Mouse (Mus musculus): ENCODE measurements around the gene Dnajc1. TPM values are rescaled to one million over a fixed set of nuclear protein-coding genes. Genes with fewer than 3 reads are reported as not detected.

Gene Dnajc1
- 14.0 and 14.5 TPM in 2 replicates for polyA plus RNA-seq (2012; ENCODE audit: insufficient read depth, insufficient read length, missing spikeins)

DNA sequence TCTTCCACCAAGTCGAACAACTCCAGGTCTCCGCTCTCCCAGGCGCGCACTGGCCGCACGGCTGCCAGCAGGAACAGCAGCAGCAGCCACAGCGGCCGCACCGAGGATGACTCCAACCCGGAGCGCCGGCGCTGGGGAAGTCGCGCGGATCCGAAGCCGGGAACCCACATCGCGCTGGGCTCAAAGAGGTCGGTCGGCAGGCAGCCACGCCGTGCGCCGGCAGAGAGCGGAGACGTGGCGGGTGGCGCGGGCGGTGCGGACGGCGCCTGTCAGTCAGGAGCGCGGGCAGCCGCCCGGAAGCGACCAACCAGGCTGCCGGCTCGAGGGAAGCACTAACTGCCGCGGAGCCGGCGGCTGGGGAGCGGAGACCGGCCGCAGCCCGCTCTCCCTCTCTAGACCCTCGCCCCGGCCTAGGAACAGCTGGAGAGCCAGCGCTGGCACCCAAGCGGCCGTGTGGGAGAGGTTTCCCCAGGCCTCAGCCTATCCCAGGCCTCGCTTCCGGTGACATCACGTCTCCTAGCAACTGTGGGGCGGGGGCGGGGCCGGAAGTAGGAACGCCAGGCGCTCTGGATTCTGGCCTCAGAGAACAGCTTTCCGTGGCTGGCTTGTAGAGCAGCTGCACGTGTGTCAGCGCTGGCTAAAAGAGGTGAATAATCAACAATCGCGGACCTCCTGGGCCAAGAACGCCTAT is at the start of gene Dnajc1:
Gene Dnajc1, minus strand, starts transcription at position 500 of the 691 bp plus-strand sequence.
- peaks cover 2% of the 10 kb centered on the region; the same call in 1 of the 2 replicates for H3K4me1 ChIP-seq (ENCODE audit: control insufficient read depth, insufficient read depth, insufficient read length, low read length)
- H3K27ac ChIP-seq (replicated peaks; ENCODE audit: low read depth, low read length): peak within 1 kb of the TSS; percentile 89

GRCm38 (mm10) chr2:18441871-18442270 is 49.2 kb upstream of the Dnajc1 start:
- H3K27ac ChIP-seq (replicated peaks; ENCODE audit: low read depth, low read length): no peak overlapping the region
- H3K4me1 ChIP-seq (ENCODE audit: control insufficient read depth, insufficient read depth, insufficient read length, low read length): no peaks in the 10 kb centered on the region
- no peak overlapping the region for H3K4me3 ChIP-seq (ENCODE audit: insufficient read depth, low read depth, low read length)

More for the DNA sequence above, at the start of gene Dnajc1:
- H3K4me3 ChIP-seq (ENCODE audit: insufficient read depth, low read depth, low read length): peak within 1 kb of the TSS; percentile 82

DNA sequence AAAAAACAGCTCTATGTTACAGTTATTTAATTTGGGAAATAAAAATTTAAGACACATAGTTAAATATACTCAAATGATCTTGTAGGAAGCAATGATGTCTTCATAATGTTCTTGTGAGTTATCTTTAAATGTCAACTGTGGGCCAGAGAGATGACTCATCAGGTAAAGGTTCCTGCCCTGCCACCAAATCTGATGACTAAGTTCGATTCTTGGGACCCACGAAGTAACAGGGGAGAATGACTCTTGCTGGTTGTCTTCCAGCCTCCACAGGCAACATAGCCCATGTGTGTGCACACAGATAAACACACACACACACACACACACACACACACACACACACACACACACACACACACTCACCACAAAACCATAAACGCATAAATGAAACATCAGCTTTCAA is 22.6 kb upstream of the Dnajc1 start:
- Histone ChIP-seq H3K27ac (replicated peaks; ENCODE audit: low read depth, low read length) (no peak overlapping the region), H3K4me1 (ENCODE audit: control insufficient read depth, insufficient read depth, insufficient read length, low read length) (no peaks in the 10 kb centered on the region), H3K4me3 (ENCODE audit: insufficient read depth, low read depth, low read length) (no peak overlapping the region)

DNA sequence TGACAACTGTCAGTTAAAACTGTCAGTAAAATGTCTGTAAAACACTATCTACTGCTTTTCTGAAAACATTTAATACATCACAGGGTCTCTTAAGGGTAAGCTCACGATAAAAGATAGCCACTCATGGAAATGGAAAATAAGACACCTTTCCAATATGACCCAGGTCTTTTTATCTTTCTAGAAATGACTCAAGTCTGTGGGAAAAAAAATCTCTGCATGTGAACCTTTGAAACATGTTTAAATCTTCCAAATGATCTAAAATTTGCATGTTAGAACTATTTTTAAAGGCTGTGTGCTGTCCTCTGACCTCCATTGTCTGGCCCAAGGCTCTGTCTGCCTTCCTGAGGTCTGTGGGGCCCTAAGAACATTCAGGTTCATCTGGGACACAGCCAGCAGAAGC is 11.0 kb upstream of the Dnajc1 start:
- Histone ChIP-seq H3K27ac (replicated peaks; ENCODE audit: low read depth, low read length) (no peak overlapping the region), H3K4me3 (ENCODE audit: insufficient read depth, low read depth, low read length) (no peak overlapping the region), H3K4me1 (ENCODE audit: control insufficient read depth, insufficient read depth, insufficient read length, low read length) (no peaks in the 10 kb centered on the region)

DNA sequence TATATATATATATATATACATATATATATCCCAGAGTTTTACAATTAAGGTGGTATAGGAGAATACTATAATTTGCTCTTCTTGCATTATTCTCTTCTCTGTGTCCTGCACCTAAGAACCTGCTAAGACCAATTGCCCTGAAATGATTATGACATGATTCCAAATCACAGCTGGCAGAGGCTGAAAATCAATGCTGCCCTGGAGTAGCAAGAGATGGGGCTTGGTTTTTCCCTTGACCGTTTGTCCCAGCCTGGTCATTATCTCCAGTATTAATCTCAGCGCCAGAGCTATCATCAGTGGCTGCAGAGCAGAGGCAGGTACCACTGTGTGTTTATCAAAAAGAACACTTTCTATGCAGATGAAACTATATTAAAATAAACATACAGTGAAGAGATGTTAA is 9.1 kb upstream of the Dnajc1 start:
- H3K4me1 ChIP-seq (ENCODE audit: control insufficient read depth, insufficient read depth, insufficient read length, low read length): no peaks in the 10 kb centered on the region
- no peak overlapping the region for H3K4me3 ChIP-seq (ENCODE audit: insufficient read depth, low read depth, low read length)
- no peak overlapping the region for H3K27ac ChIP-seq (replicated peaks; ENCODE audit: low read depth, low read length)

GRCm38 (mm10) chr2:18393022-18393519 is 441 bp upstream of the Dnajc1 start:
- Histone ChIP-seq H3K27ac (replicated peaks; ENCODE audit: low read depth, low read length) (no peak overlapping the region), H3K4me1 (ENCODE audit: control insufficient read depth, insufficient read depth, insufficient read length, low read length) (peaks cover 2% of the 10 kb centered on the region; the same call in 1 of the 2 replicates), H3K4me3 (ENCODE audit: insufficient read depth, low read depth, low read length) (peak overlapping the region; percentile 40)

- peak overlapping the region; percentile 89 for H3K27ac ChIP-seq (replicated peaks; ENCODE audit: low read depth, low read length)
Observed at GRCm38 (mm10) chr2:18391861-18392260, 769 bp downstream of the Dnajc1 start.

DNA sequence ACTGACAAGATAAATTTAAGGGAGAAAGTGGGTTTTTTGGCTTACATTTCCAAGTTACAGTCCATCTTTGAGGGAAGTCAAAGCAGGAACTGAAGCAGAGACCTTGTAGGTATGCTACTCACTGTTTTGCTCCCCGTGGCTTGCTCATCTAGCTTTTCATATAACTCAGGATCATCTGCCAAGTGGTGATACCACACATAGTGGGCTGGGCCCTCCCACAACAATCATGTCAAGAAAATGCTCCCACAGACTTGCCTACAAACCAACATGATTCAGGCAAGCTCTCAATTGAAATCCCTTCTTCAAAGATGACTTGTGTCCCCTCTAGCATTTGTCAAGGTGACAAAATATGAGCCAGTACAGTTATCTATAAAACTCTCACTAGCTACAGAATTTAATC is 3.0 kb downstream of the Dnajc1 start:
- peaks cover 2% of the 10 kb centered on the region; the same call in 1 of the 2 replicates for H3K4me1 ChIP-seq (ENCODE audit: control insufficient read depth, insufficient read depth, insufficient read length, low read length)
- H3K4me3 ChIP-seq (ENCODE audit: insufficient read depth, low read depth, low read length): no peak overlapping the region
- H3K27ac ChIP-seq (replicated peaks; ENCODE audit: low read depth, low read length): no peak overlapping the region

More at GRCm38 (mm10) chr2:18391861-18392260, 769 bp downstream of the Dnajc1 start:
- H3K4me3 ChIP-seq (ENCODE audit: insufficient read depth, low read depth, low read length): peak overlapping the region; percentile 82
- H3K4me1 ChIP-seq (ENCODE audit: control insufficient read depth, insufficient read depth, insufficient read length, low read length): peaks cover 2% of the 10 kb centered on the region; the same call in 1 of the 2 replicates

DNA sequence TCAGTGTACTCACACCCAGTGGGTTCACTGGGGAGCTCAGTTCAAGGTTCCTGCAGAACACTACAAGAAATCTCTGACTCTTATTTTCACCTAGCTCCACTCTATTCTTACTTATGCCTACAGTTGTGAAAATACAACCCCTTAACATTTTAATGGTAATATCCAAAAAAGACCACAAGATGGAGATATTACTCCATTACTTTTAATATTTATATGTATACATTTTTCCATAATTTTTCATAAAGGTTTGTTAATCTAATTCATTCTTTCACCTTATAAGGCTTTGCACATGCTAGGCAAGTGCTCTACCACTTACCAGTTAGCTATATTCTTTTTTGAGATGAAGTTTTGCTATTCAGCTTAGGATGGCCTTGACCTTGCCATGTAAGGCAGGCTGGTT is 11.0 kb downstream of the Dnajc1 start:
- Histone ChIP-seq H3K4me1 (ENCODE audit: control insufficient read depth, insufficient read depth, insufficient read length, low read length) (no peaks in the 10 kb centered on the region), H3K27ac (replicated peaks; ENCODE audit: low read depth, low read length) (no peak overlapping the region), H3K4me3 (ENCODE audit: insufficient read depth, low read depth, low read length) (no peak overlapping the region)

DNA sequence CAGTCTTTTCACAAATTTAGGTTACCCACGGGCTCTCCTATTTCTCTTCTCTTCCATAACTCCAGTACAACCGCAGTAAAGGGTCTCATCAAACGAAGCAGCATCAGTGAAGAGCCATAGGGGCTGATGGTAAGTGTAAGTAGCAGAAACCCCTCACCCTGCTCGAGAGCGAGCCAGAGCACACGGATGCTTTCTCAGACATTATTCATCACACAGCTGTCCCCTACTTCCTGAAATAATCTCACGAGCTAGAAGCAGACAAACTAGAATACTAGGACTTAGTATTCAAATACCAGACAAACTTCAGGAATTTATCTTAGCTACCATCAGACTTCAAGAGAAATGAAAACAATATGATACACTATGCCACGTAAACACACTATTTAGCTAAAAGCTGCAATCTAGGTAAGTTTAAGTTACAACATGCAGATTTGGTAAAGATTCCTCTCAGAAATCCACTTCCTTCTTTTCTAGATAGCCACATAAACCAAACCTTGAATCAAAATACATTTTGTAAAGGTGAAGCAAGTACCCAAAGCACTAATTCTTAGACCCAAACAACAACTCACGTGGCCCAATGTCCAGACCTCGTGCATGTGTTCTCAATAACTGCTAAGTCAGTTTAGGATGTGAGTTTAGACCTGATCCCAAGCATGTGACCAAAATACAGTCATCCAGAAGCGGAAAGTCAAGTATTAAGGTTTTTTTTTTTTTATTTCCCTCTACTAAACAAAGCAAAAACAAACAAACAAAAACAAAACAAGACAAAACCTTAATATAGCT is 20.0 kb downstream of the Dnajc1 start:
- Histone ChIP-seq H3K27ac (replicated peaks; ENCODE audit: low read depth, low read length) (no peak overlapping the region), H3K4me1 (ENCODE audit: control insufficient read depth, insufficient read depth, insufficient read length, low read length) (no peaks in the 10 kb centered on the region), H3K4me3 (ENCODE audit: insufficient read depth, low read depth, low read length) (no peak overlapping the region)

- H3K27ac ChIP-seq (replicated peaks; ENCODE audit: low read depth, low read length): no peak overlapping the region
- no peaks in the 10 kb centered on the region for H3K4me1 ChIP-seq (ENCODE audit: control insufficient read depth, insufficient read depth, insufficient read length, low read length)
Observed at GRCm38 (mm10) chr2:18370794-18371498, 21.7 kb downstream of the Dnajc1 start.

DNA sequence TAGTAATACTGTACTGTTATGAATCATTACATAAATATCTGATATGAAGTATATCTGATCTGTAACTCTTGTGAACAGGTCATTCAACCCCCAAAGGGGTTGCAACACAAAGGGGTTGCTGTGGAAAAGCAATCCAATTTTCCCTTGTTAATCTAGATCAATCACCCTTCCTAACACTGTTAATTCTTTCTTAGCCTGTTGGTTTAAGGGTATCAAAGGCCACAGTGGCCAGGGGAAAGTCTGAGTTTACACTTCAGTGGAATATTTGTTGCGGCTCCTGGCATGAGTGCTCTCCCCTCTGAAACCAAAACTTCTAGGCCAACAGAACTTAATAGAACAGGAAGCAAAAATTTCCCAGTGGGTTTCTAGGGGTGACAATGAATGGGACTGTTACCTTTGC is 28.2 kb downstream of the Dnajc1 start:
- H3K4me1 ChIP-seq (ENCODE audit: control insufficient read depth, insufficient read depth, insufficient read length, low read length): no peaks in the 10 kb centered on the region
- no peak overlapping the region for H3K27ac ChIP-seq (replicated peaks; ENCODE audit: low read depth, low read length)
- no peak overlapping the region for H3K4me3 ChIP-seq (ENCODE audit: insufficient read depth, low read depth, low read length)

More at GRCm38 (mm10) chr2:18370794-18371498, 21.7 kb downstream of the Dnajc1 start:
- H3K4me3 ChIP-seq (ENCODE audit: insufficient read depth, low read depth, low read length): no peak overlapping the region

DNA sequence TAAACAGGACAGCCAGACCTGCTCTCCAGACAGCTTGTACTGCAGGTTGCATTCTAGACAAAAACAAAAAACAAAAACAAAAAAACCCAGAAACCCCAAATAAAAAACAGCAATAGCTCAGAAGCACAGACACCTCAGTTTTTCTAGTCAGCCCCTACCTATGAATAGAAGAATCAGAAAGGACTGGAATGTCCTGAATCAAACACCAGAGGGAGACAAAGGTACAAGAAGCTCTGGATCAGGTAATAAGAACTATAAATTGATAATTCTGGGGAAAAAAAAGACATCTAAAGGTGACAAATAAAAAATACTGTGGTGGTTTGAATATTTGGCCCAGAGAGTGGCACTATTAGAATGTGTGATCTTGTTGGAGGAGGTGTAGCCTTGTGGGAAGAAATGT is 37.3 kb downstream of the Dnajc1 start:
- no peak overlapping the region for H3K27ac ChIP-seq (replicated peaks; ENCODE audit: low read depth, low read length)
- H3K4me1 ChIP-seq (ENCODE audit: control insufficient read depth, insufficient read depth, insufficient read length, low read length): no peaks in the 10 kb centered on the region; the same call in 1 of the 2 replicates
- H3K4me3 ChIP-seq (ENCODE audit: insufficient read depth, low read depth, low read length): no peak overlapping the region

- no peak overlapping the region for H3K4me3 ChIP-seq (ENCODE audit: insufficient read depth, low read depth, low read length)
- no peaks in the 10 kb centered on the region; the same call in 1 of the 2 replicates for H3K4me1 ChIP-seq (ENCODE audit: control insufficient read depth, insufficient read depth, insufficient read length, low read length)
- no peak overlapping the region for H3K27ac ChIP-seq (replicated peaks; ENCODE audit: low read depth, low read length)
Observed at GRCm38 (mm10) chr2:18352620-18353019, 40.0 kb downstream of the Dnajc1 start.

DNA sequence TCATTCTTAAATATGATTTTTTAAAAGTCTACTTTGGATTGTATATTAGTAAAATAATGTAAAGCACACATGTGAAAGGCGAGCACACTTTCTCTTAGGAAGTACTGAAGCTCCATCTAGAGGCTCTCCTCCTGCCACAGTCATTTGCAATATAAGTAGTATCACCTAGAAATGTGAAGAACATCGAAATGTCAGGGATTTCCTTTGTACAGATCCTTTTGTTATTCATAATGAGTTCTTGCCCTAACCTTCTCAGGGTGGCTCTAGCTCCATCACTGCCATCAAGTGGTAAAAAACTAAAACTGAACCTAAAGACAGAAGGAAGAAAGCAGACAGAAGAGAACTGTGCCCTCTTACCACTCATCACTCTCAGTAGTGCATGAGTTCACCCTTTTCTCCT is 49.2 kb downstream of the Dnajc1 start:
- no peaks in the 10 kb centered on the region for H3K4me1 ChIP-seq (ENCODE audit: control insufficient read depth, insufficient read depth, insufficient read length, low read length)
- H3K4me3 ChIP-seq (ENCODE audit: insufficient read depth, low read depth, low read length): no peak overlapping the region
- H3K27ac ChIP-seq (replicated peaks; ENCODE audit: low read depth, low read length): no peak overlapping the region
